Mouse (Mus musculus): ENCODE data around the gene Itpkb.

DNA sequence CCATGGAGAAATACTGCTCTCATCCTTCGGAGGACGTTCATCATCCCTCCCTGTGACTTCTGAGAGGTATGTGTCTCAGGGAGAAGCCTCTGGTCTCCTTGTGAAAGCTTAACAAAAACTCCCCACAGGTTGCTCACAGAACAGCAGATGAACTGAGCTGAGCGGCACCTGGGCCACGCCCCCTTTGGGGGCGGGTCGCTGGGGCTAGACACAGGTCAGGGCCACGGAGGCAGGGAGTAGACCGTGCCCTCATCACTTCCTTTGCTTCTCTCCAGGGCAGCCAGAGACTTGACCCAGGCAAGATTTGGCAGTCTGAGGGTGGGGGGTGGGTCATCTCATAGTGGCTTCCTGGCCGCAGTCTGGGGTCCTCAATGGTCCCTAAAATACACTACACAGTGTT is 104.6 kb downstream of the Itpkb start:
- TF ChIP-seq CTCF (IDR thresholded peaks at IDR 0.05; ENCODE audit: insufficient read depth, low read length) = no peak
- TF ChIP-seq POLR2A (IDR thresholded peaks at IDR 0.05; ENCODE audit: borderline replicate concordance, extremely low read depth, low read depth, low read length) = no peak

Measured in lung, adult 2 months (tissue).